ENCODE assay signal across 1 mouse cellular context in genomic region chr15:78863852-78864253, GRCm38 (mm10).
TF ChIP-seq lines count a peak whose summit lies in the region.

No protein-coding gene starts in this region.

TF ChIP-seq in MEL, 35 proteins besides CTCF, POLR2A, EP300 and RAD21:
- TF ChIP-seq ELF1 (IDR thresholded peaks at IDR 0.05; ENCODE audit: low read depth, low read length) (0 out of 2 replicates have a peak, but pooled peaks have one; percentile 19), MAX (IDR thresholded peaks at IDR 0.05; ENCODE audit: low read length) (0 out of 2 replicates have a peak, but pooled peaks have one; percentile 64), TCF12 (IDR thresholded peaks at IDR 0.05; ENCODE audit: low read depth, low read length) (no peak), MYC (IDR thresholded peaks at IDR 0.05; ENCODE audit: low read depth, low read length) (0 out of 2 replicates have a peak, but pooled peaks have one; percentile 33)
